Mouse (Mus musculus) kidney, embryonic 15.5 days (tissue): ENCODE data around the gene Nae1. TPM values are rescaled to one million over a fixed set of nuclear protein-coding genes. Genes with fewer than 3 reads are reported as not detected.

Source experiments
- ATAC-seq: fragments of 200-750 bp; cut with Nextera tagmentation; replicated peaks from 2 replicates; pipeline ENCODE4 v1.8.0; 2017; ENCODE audit warnings: moderate TSS enrichment; ENCODE audit not compliant: low FRiP score
- H3K27ac ChIP-seq: fragments of 300-500 bp; sonication (generic); 2 replicates; pipeline ENCODE4 v1.5.1; 2015; ENCODE audit warnings: mild to moderate bottlenecking, inconsistent platforms
- H3K27me3 ChIP-seq: fragments of 300-500 bp; sonication (generic); 2 replicates; pipeline ENCODE4 v1.6.1; 2015; ENCODE audit warnings: inconsistent platforms
- H3K36me3 ChIP-seq: fragments of 300-500 bp; sonication (generic); 2 replicates; pipeline ENCODE4 v1.6.1; 2015; ENCODE audit warnings: inconsistent platforms
- H3K4me1 ChIP-seq: fragments of 300-500 bp; sonication (generic); 2 replicates; pipeline ENCODE4 v1.6.1; 2015; ENCODE audit warnings: inconsistent platforms
- H3K4me2 ChIP-seq: fragments of 300-500 bp; sonication (generic); 2 replicates; pipeline ENCODE4 v1.6.1; 2015; ENCODE audit warnings: moderate library complexity, mild to moderate bottlenecking, inconsistent platforms
- H3K4me3 ChIP-seq: fragments of 300-500 bp; sonication (generic); replicated peaks from 2 replicates; pipeline ENCODE4 v1.5.1; 2015; ENCODE audit warnings: mild to moderate bottlenecking, inconsistent platforms
- H3K9ac ChIP-seq: fragments of 300-500 bp; sonication (generic); 2 replicates; pipeline ENCODE4 v1.6.1; 2015; ENCODE audit warnings: mild to moderate bottlenecking, inconsistent platforms
- H3K9me3 ChIP-seq: fragments of 300-500 bp; sonication (generic); replicated peaks from 2 replicates; pipeline ENCODE4 v1.6.1; 2016; ENCODE audit warnings: inconsistent platforms
- WGBS: fragments of 180-500 bp; shearing (Covaris S2); methylation state at CpG from one replicate; pipeline ENCODE4 v1.1.7; 2015; ENCODE audit warnings: mixed read lengths; 5-methylcytosine and 5-hydroxymethylcytosine counted together
- polyA plus RNA-seq: library from polyadenylated mRNA; unstranded; fragments of >200 nt; fragmentation: Nextera tagmentation; extraction: Ambion mirVana; gene quantifications from 2 replicates; pipeline ENCODE4 v1.2.1, GENCODE M21; 2015

Nae1 gene
- polyA plus RNA-seq, 1 experiment from 2014 or later: 105 TPM

DNA sequence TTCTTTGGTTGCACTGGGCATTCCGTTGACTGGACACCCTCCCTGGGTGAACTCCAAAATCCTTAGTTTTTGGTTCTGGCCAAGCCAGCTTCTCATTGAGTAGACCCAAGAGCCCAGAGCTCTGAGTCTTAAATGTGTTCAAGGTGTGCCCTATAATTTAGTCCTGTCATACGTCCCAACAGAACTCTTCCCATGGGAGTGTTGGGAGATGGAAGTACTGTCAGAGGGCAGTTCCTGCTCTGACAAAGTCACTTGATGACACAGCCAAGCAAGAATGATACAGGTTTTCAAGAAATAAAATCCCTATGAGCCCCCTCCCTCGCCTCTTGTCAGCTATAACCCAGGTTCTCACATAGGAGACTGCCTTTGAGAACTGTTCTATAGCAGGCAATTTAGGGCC, 24.3 kb downstream of the Nae1 start:
- Histone ChIP-seq H3K9ac (no peak overlapping the region), H3K4me2 (peak overlapping the region; percentile 99), H3K4me3 (peak overlapping the region; percentile 62; the same call in 1 of the 2 replicates), H3K36me3 (peaks cover 32% of the 10 kb centered on the region), H3K4me1 (peaks cover 10% of the 10 kb centered on the region; the same call in 1 of the 2 replicates), H3K27me3 (no peaks in the 10 kb centered on the region), H3K27ac (no peak overlapping the region), H3K9me3 (no peaks in the 10 kb centered on the region)
- WGBS: 79% methylated on average over 3 of the region's 3 CpGs
- no peak; the same call in 1 of the 2 replicates for ATAC-seq

DNA sequence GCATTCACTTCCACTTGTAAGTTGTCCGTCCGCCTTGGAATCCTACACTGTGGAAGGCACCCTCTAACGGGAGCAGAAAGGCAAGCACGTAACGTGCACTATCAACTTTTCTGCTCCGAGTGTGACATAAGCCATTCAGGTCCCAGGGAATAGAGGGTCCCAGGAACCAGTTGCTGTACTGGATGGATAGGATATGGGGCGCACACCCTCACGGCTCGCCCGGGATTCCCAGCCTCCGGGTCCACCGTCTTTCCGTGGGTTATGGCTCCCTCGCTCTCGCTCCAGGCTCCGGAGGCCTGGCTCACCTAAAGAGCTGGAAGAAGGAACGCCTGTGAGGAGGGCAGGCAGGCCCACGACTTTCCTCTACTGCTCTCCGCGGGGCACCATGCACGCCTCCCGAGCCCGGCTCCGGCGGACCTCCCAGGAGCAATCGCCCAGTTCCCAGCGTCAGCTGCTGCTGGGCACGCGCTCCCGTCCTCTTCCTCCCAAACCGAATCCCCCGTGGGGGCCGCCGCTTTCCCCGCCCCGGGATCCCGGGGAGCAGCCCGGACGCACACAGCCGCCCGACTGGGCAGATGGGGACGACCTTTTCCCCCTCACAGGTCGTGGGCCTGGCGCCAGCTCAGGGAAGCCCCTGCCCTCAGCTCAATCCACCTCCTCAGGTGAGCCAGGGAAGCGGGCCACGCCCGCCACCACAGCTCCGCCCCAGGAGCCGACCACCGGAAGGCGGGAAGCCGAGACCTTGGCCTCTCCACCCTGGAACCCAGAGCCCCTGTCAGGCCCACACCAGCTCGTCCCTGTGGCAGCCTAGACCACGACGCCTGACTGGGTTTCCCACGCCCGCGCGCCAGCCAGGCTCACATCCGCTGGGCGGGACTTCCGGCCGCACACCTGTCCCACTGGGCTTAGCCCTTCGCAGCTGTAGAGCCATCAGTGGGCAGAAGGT, 25.1 kb downstream of the Nae1 start, which contains the start of gene Terb1:
Terb1 (minus strand) TSS at position 850 of the 946 bp plus-strand sequence.
- peak within 1 kb of the TSS; percentile 59 for H3K9ac ChIP-seq
- 1% methylated on average over 62 of the region's 64 CpGs for WGBS
- peak within 1 kb of the TSS; percentile 62 for H3K4me3 ChIP-seq
- H3K27ac ChIP-seq: peak within 1 kb of the TSS; percentile 71
- peaks cover 24% of the 10 kb centered on the region for H3K36me3 ChIP-seq
- no peaks in the 10 kb centered on the region for H3K27me3 ChIP-seq
- ATAC-seq: peak; percentile 92
- peak within 1 kb of the TSS; percentile 99 for H3K4me2 ChIP-seq
- H3K9me3 ChIP-seq: no peaks in the 10 kb centered on the region
- peaks cover 10% of the 10 kb centered on the region; the same call in 1 of the 2 replicates for H3K4me1 ChIP-seq

GRCm38 (mm10) chr8:104479091-104479490, 55.3 kb downstream of the Nae1 start:
- H3K4me3 ChIP-seq: no peak overlapping the region
- ATAC-seq: no peak
- H3K27ac ChIP-seq: no peak overlapping the region
- H3K27me3 ChIP-seq: no peaks in the 10 kb centered on the region
- H3K4me2 ChIP-seq: no peak overlapping the region
- no peaks in the 10 kb centered on the region for H3K36me3 ChIP-seq
- no peaks in the 10 kb centered on the region for H3K4me1 ChIP-seq
- 79% methylated on average over 1 of the region's 1 CpGs for WGBS
- H3K9me3 ChIP-seq: no peaks in the 10 kb centered on the region
- H3K9ac ChIP-seq: no peak overlapping the region

DNA sequence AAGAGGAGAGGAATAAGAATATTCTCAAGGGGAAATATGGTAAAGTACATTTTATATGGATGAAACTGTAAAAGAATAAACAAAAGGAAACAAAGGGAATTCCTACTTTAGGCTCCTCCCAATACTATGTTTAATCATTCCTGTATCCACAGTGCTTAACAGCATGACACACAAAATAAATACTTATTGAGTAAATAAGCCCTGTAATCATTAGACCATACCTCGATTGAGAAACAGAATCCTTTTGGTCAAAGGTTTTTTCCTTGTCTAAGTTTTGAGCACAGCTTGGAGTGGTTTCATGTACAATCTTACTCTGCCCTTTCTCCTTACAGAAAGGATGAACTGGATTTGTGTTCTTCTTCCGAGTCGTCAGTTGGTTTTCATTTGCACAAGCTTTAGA, 62.0 kb downstream of the Nae1 start:
- Histone ChIP-seq H3K9ac (no peak overlapping the region), H3K36me3 (no peaks in the 10 kb centered on the region), H3K27me3 (no peaks in the 10 kb centered on the region), H3K4me3 (no peak overlapping the region), H3K4me2 (no peak overlapping the region), H3K27ac (no peak overlapping the region), H3K9me3 (no peaks in the 10 kb centered on the region), H3K4me1 (no peaks in the 10 kb centered on the region)
- WGBS: 83% methylated on average over 3 of the region's 3 CpGs
- ATAC-seq: no peak

- Histone ChIP-seq H3K9me3 (no peaks in the 10 kb centered on the region), H3K9ac (no peak overlapping the region)
- 80% methylated on average over 2 of the region's 2 CpGs for WGBS
These were observed 67.0 kb downstream of the Nae1 start for GRCm38 (mm10) chr8:104467463-104467862.

More at GRCm38 (mm10) chr8:104467463-104467862, 67.0 kb downstream of the Nae1 start:
- no peaks in the 10 kb centered on the region for H3K4me1 ChIP-seq
- H3K27ac ChIP-seq: no peak overlapping the region
- no peak overlapping the region for H3K4me3 ChIP-seq
- ATAC-seq: no peak
- no peak overlapping the region for H3K4me2 ChIP-seq
- no peaks in the 10 kb centered on the region for H3K36me3 ChIP-seq
- H3K27me3 ChIP-seq: no peaks in the 10 kb centered on the region

Other genes starting within 250 kb of the Nae1 start
- not detected in 2 replicates for gene Cmtm2a, start 241.5 kb downstream of the Nae1 start, polyA plus RNA-seq
- not detected in 2 replicates for gene Gm45711, start 224.6 kb downstream of the Nae1 start, polyA plus RNA-seq
- gene Cmtm1, start 224.5 kb downstream of the Nae1 start, polyA plus RNA-seq: not detected in 2 replicates
- gene Gm11020, start 213.1 kb downstream of the Nae1 start, polyA plus RNA-seq: not detected in 2 replicates
- gene Cmtm2b, start 212.4 kb downstream of the Nae1 start, polyA plus RNA-seq: not detected in 2 replicates
- gene Cmtm3, start 195.2 kb downstream of the Nae1 start, polyA plus RNA-seq: 152 and 174 TPM in 2 replicates
- gene Cmtm4, start 138.8 kb downstream of the Nae1 start, polyA plus RNA-seq: 3.9 and 4.1 TPM in 2 replicates
- 59.5 and 62.6 TPM in 2 replicates for gene Dync1li2, start 91.6 kb downstream of the Nae1 start, polyA plus RNA-seq
- gene Terb1, start 24.7 kb downstream of the Nae1 start, polyA plus RNA-seq: 0.32 and 0.48 TPM in 2 replicates
- 2.3 and 2.4 TPM in 2 replicates for gene Car7, start 52 bp upstream of the Nae1 start, polyA plus RNA-seq
- 17.8 and 18.7 TPM in 2 replicates for gene Pdp2, start 56.8 kb upstream of the Nae1 start, polyA plus RNA-seq
- gene Cdh16, start 89.8 kb upstream of the Nae1 start, polyA plus RNA-seq: 238 and 241 TPM in 2 replicates
- 11.8 and 15.7 TPM in 2 replicates for gene Rrad, start 96.7 kb upstream of the Nae1 start, polyA plus RNA-seq
- gene Ciao2b, start 107.3 kb upstream of the Nae1 start, polyA plus RNA-seq: 104 and 110 TPM in 2 replicates
- gene Ces2a, start 199.4 kb upstream of the Nae1 start, polyA plus RNA-seq: 0.31 and 0.48 TPM in 2 replicates